Mouse (Mus musculus): ENCODE measurements around the gene Eps8l3.
"Not testable (repeated sequence)": the region's sequence is repeated elsewhere in the genome, so short reads cannot be mapped to it uniquely, and the experiment has no call there.

Eps8l3 gene

DNA sequence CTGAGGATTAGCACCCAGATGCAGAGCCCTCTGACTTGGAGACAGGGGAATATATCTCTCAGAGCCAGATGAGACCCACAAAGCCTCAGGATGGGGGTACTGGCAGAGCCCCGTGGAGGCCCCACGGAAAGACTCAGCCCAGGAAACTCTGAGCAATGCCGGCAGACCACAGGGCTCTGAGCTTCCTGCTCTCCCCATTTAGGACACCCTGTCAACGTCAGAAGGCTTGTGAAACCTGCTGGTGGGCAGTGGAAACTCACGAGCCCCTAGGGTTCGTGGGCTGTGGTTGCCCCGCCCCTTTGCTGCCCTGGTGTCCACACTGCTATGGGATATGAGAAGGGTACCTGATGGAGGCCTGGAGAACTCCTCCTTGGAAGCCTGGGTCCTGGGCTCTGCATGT, 24.2 kb upstream of the Eps8l3 start:
- DNase-seq (ENCODE audit: extremely low spot score, low read depth, low spot score), result no peak

- DNase-seq (ENCODE audit: extremely low spot score, low read depth, low spot score), result no peak
These were observed 23.5 kb upstream of the Eps8l3 start for GRCm38 (mm10) chr3:107853232-107854181.

DNA sequence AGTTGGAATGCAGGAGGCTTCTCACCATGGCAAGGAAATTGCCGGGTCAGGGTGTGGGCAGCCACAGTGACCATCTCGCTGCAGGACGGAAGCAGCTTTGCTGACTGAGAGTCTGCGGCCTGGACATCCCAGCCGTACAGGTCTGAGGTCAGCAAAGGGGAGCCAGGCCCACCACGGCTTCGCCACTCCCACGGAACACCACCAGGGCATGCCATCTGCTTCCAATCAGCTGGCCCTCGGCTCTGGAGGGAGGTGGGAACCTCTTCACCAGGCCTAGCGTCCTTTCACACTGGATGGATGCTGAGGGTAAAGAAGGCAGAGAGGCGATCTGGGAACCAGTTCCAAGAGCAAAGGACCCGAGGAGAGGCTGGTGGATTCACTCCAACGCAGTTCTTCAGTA, 21.7 kb upstream of the Eps8l3 start:
- no peak for DNase-seq (ENCODE audit: extremely low spot score, low read depth, low spot score)

DNA sequence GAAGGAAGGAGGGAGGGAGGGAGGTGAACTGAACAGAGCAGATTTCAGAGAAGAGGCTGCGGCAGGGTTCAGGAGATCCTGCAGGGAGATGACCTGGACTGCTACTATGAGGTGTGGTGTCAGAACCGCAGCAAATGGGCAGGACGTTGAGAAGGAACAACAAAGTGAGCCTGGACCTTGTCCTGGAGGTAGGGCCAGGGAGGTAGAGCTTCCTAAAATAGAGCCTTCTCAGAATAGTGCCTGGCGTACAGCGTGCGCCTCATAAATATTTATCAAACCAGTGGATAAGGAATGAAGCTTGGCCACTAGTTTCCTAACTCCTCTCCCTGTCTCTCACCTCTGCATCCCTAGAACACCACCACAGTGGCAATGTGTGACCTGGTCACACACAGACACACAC, 19.4 kb upstream of the Eps8l3 start:
- no peak for DNase-seq (ENCODE audit: extremely low spot score, low read depth, low spot score)

- DNase-seq (ENCODE audit: extremely low spot score, low read depth, low spot score), result not testable (repeated sequence)
These were observed 15.5 kb upstream of the Eps8l3 start for GRCm38 (mm10) chr3:107861483-107861882.

GRCm38 (mm10) chr3:107862471-107862870, 14.6 kb upstream of the Eps8l3 start:
- DNase-seq (ENCODE audit: extremely low spot score, low read depth, low spot score), result no peak

- DNase-seq (ENCODE audit: extremely low spot score, low read depth, low spot score), result no peak
These were observed 13.6 kb upstream of the Eps8l3 start for GRCm38 (mm10) chr3:107863471-107863870.

- peak; percentile 93 for DNase-seq (ENCODE audit: extremely low spot score, low read depth, low spot score)
These were observed 13.0 kb upstream of the Eps8l3 start for GRCm38 (mm10) chr3:107863898-107864603.

DNA sequence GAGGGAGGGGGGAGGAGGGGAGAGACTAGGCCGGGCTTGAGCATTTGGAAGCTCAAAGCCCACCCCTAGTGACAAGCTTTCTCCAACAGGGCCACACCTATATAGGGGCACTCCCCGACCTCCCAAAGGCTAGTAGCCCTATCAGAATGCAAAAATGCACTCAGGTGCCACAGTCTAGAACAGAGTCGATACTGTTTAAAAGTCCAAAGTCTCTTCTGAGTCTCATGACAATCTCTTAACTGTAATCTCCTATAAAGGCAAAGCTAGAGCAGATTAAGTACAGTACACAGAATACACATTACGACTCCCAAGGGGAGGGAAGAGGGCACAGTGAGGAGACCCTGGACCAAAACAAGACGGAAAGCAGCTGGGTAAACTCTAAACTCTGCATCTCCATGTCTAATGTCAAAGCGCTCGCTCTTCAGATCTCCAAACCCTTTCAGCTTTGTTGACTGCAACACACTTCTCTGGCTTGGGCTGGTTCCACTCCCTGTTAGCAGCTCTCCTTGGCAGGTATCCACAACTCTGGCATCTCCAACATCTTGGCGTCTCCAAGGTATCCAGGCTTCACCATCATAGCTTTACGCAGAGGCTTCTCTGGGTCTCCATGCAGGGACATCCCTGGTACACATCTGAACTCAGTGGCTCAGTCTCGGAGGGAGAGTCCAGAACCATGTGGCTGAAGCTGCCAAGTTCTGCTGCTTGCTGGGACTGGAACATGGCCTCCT, 11.5 kb upstream of the Eps8l3 start:
- DNase-seq (ENCODE audit: extremely low spot score, low read depth, low spot score), result no peak

- DNase-seq (ENCODE audit: extremely low spot score, low read depth, low spot score), result peak; percentile 89
These were observed 9.9 kb upstream of the Eps8l3 start for GRCm38 (mm10) chr3:107867086-107867485.

DNA sequence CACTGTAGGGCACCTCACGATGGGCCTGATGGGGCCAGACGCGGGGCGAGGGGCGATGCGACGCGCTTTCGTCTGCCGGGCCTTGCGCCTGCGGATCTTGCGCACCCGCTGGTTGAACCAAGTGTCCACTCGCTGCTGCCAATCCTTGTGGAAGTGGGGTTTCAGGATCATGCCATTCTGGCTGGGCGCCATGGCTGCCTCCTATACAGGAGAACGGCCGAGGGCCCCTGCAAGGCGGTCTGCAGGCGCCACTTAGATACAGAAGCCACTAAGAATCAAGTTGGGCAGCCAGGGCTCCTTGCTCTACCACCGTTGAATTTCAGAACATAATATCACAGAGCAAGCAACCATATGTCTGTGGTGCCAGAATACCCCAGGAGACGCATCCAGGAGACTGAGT, 8.6 kb upstream of the Eps8l3 start:
- no peak for DNase-seq (ENCODE audit: extremely low spot score, low read depth, low spot score)

DNA sequence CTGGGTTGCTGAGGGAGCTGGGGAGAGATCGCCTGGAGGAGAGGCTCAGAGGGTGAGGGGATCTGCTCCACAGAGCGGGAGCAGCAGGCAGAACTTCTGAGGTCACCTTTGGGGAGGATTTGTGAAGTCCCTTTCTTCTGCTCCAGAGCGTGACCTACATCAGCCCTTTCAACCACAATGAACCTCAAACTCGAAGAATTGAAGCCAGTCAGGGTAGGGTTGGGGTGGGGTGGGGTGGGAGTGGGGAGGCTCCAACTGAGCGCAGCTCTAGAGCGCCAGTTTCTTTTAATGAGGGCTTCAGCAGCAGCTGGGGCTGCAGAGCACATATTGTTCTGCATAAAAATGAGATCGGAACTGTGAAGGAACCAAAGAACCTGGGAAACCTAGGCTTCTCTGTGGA, 7.9 kb upstream of the Eps8l3 start:
- DNase-seq (ENCODE audit: extremely low spot score, low read depth, low spot score), result no peak

DNA sequence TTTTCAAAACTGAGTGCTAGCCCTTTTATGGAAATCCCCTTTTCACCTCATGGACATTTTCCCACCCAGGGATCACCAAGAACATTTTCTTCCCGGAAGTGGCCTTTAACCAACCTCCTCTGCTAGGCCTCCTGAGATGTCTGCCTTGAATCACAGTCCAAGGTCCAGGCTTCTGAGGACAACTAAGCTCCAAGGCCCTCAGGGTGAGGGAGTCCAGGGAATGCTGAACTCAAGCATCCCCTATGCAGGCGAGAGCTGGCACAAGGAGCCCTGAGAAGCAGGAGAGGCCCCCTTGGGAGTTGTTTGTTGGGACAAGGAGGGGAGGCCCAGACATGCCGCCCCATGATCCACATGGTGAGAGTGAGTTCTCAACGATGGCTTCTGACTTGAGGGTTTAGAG, 7.1 kb upstream of the Eps8l3 start:
- no peak for DNase-seq (ENCODE audit: extremely low spot score, low read depth, low spot score)

- no peak for DNase-seq (ENCODE audit: extremely low spot score, low read depth, low spot score)
These were observed 3.4 kb upstream of the Eps8l3 start for GRCm38 (mm10) chr3:107873335-107874251.

GRCm38 (mm10) chr3:107875231-107875630, 1.8 kb upstream of the Eps8l3 start:
- no peak for DNase-seq (ENCODE audit: extremely low spot score, low read depth, low spot score)

GRCm38 (mm10) chr3:107877747-107878736, 1.0 kb downstream of the Eps8l3 start:
- DNase-seq (ENCODE audit: extremely low spot score, low read depth, low spot score), result no peak

DNA sequence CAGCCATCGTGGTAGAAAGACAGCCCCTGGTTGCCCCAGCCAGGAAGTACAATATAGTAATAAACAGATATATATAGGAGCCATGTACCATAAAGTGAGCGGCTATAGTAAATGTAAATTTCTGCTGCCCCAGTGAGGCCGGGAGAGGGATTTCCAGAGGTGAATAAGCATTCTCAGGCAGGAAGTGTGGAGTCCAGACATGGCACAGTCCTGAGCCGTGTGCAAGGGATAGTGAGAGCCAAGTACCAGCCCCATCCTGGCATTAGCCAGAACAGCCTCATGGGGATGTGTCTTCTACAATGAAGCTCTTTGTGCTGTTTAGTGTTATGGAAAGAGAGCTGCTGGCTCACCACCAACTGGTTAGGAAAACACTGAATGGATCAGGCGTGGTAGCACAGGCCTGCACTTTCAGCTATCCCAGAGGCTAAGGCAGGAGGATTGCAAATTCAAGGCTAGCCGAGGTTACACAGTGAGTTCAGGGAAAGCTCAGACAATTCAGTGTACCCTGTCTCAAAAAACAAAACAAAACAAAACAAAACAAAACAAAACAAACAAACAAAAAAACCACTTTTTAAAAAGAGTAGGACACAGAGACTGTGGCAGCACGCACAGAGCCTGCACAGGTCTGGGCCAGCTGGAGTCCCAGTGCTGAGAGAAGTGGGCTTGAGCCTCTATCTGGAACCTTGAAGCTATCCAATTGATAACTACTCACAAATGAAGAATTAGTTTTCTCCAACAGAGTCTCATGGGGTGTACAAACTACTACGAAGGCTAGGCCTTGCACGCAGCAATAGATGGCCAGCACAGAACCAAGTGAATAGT, 10.9 kb downstream of the Eps8l3 start:
- DNase-seq (ENCODE audit: extremely low spot score, low read depth, low spot score), result no peak

DNA sequence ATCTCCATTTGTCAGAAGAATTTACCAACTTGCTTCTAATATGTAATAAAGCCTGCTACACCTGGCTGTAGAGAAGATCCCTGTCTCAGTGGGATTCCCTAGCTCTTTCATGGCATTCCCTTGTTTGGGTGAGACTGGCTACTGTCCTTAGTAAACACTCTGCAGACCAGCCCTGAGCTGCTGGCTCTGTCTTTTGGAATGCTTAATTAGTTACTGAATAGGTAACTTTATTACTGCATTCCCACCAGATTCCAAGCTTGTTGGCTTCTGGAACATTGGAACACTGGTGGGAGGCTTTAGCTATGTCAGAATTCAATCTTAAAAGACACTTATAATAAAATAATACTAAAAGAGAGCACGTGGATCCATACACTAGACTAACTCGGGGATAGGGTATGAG, 12.2 kb downstream of the Eps8l3 start:
- not testable (repeated sequence) for DNase-seq (ENCODE audit: extremely low spot score, low read depth, low spot score)
